Mouse (Mus musculus) neural tube, embryonic 12.5 days (tissue): ENCODE measurements around the gene Ak4. TPM values are rescaled to one million over a fixed set of nuclear protein-coding genes. Genes with fewer than 3 reads are reported as not detected.
A peak's percentile ranks its signal among the peaks of the same experiment; 100 is the strongest.
"Not testable (repeated sequence)": the region's sequence is repeated elsewhere in the genome, so short reads cannot be mapped to it uniquely, and the experiment has no call there.

Experiments
- ATAC-seq: fragments of 200-750 bp; cut with Nextera tagmentation; 2 replicates; pipeline ENCODE4 v1.8.0; 2017; ENCODE audit warnings: low read depth, mild to moderate bottlenecking, moderate TSS enrichment, moderate library complexity; ENCODE audit not compliant: low FRiP score
- H3K27ac ChIP-seq: fragments of 300-500 bp; sonication (generic); 2 replicates; pipeline ENCODE4 v1.5.1; 2016
- H3K27me3 ChIP-seq: fragments of 300-500 bp; sonication (generic); replicated peaks from 2 replicates; pipeline ENCODE4 v1.6.1; 2016; ENCODE audit warnings: mild to moderate bottlenecking
- H3K36me3 ChIP-seq: fragments of 300-500 bp; sonication (generic); 2 replicates; pipeline ENCODE4 v1.6.1; 2016; ENCODE audit warnings: mild to moderate bottlenecking
- H3K4me1 ChIP-seq: fragments of 300-500 bp; sonication (generic); 2 replicates; pipeline ENCODE4 v1.6.1; 2016
- H3K4me2 ChIP-seq: fragments of 300-500 bp; sonication (generic); replicated peaks from 2 replicates; pipeline ENCODE4 v1.6.1; 2016; ENCODE audit warnings: mild to moderate bottlenecking
- H3K4me3 ChIP-seq: fragments of 300-500 bp; sonication (generic); 2 replicates; pipeline ENCODE4 v1.5.1; 2016
- H3K9ac ChIP-seq: fragments of 300-500 bp; sonication (generic); 2 replicates; pipeline ENCODE4 v1.6.1; 2016; ENCODE audit warnings: mild to moderate bottlenecking
- H3K9me3 ChIP-seq: fragments of 300-500 bp; sonication (generic); 2 replicates; pipeline ENCODE4 v1.6.1; 2016; ENCODE audit warnings: mild to moderate bottlenecking
- WGBS: fragments of 180-500 bp; shearing (Covaris S2); methylation state at CpG from one replicate; pipeline ENCODE4 v1.1.7; 2016; 5-methylcytosine and 5-hydroxymethylcytosine counted together
- polyA plus RNA-seq: library from polyadenylated mRNA; unstranded; fragments of >200 nt; fragmentation: Nextera tagmentation; extraction: Ambion mirVana; gene quantifications from 2 replicates; pipeline ENCODE4 v1.2.1, GENCODE M21; 2016

Ak4 gene
- polyA plus RNA-seq, 1 experiment from 2014 or later: 10.4 TPM

DNA sequence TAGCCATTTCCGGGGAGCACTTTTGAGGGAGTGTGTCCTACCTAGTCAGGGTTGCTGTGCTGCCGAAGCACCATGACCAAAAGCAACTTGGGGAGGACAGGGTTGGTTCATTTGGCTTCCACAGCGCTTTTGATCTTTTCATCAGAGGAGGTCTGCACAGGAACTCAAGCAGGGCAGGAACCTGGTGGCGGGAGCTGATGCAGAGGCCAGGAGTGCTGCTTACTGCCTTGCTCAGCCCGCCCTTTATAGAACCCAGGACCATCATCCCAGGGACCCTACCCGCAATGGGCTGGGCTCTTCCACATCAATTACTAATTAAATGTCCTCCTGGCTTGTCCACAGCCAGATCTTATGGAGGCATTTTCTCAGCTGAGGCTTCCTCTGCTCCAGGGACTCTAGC, 7.5 kb downstream of the Ak4 start:
- Histone ChIP-seq H3K36me3 (peaks cover 3% of the 10 kb centered on the region; the same call in 1 of the 2 replicates), H3K9me3 (no peaks in the 10 kb centered on the region), H3K9ac (no peak overlapping the region), H3K27ac (no peak overlapping the region), H3K27me3 (no peaks in the 10 kb centered on the region), H3K4me2 (no peak overlapping the region), H3K4me1 (no peaks in the 10 kb centered on the region), H3K4me3 (no peak overlapping the region)
- ATAC-seq: no peak
- WGBS: 82% methylated on average over 6 of the region's 6 CpGs

DNA sequence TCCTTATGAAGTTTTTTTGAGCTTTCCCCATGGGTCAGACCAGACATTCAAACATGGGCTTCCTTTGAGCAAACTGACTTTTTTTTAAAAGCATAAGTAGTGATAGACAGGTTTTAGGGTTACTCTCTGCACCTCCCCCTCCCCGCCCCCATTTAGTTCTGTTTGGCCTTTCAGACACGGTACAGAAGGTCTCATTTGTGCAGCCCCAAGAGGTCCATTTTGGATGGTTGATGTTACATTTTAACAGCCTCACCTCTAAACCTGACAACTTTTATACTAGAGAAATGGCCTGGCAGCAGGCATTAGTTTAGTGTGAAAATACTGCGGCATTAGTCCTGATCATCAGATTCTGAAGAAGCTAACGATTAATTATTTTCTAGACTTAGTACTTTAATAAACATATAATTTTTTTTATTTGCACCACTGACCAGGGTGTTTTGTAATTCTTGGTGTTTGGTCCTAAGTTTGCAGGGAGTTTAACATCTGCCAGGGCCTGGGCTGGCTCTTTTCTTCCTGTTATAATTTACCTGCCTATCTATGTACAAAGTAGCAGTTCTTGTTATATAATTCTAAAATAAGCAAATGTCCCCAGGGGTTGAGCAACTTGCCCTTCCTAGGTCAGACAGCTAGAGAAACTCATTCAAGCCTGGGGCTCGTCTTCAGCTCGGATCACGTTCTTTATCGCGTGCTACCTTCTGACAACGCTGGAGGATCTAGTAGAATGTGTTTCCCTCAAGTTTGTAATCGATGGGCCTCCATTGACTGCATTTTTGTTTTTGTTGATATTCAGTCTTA, 9.0 kb downstream of the Ak4 start:
- Histone ChIP-seq H3K4me1 (no peaks in the 10 kb centered on the region), H3K4me3 (no peak overlapping the region), H3K36me3 (peaks cover 3% of the 10 kb centered on the region; the same call in 1 of the 2 replicates), H3K27ac (no peak overlapping the region), H3K9me3 (no peaks in the 10 kb centered on the region), H3K27me3 (no peaks in the 10 kb centered on the region), H3K4me2 (no peak overlapping the region), H3K9ac (no peak overlapping the region)
- WGBS: 89% methylated on average over 11 of the region's 11 CpGs
- no peak for ATAC-seq

DNA sequence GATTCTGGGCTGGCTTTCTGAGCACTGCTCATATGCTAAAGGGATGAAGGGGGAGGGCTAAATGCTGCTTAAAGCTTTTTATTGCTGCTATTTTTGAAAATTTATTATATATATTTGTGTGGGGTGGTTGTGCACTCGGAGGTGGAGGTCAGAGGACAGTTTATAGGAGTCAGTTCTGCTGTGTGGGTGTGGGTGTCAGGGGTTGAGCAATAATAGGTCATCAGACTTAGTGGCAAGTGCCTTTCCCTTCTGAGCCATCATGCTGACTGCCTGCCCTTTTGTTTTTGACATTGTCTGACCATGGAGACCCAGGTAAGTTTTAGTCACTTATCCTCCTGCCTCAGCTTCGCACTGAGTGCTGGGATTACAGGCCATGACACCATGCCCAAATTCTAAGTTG, 10.0 kb downstream of the Ak4 start:
- ATAC-seq: no peak
- Histone ChIP-seq H3K4me3 (no peak overlapping the region), H3K27me3 (no peaks in the 10 kb centered on the region), H3K9me3 (no peaks in the 10 kb centered on the region), H3K9ac (no peak overlapping the region), H3K36me3 (peaks cover 3% of the 10 kb centered on the region; the same call in 1 of the 2 replicates), H3K4me1 (no peaks in the 10 kb centered on the region), H3K4me2 (no peak overlapping the region), H3K27ac (no peak overlapping the region)
- 86% methylated on average over 2 of the region's 2 CpGs for WGBS

DNA sequence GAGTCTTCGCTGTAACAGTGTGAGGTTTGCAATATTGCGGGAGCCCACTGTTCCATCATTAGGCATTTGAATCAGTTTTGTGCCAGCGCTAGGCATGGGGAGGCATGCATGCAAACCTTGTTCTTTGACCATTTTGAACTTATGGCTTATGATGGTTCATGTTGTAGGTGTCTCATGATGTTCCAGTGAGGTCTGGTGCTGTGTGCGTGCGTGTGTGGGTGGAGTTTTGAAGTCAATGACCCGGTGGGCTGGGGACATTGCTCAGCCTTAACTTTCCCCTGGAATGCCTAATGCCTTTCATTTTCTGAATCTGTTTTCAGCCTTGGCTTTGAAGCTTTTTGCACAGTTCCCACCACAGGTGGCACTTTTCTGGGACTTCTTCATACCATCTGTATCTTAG, 10.9 kb downstream of the Ak4 start:
- 96% methylated on average over 6 of the region's 6 CpGs for WGBS
- H3K27me3 ChIP-seq: no peaks in the 10 kb centered on the region
- H3K9me3 ChIP-seq: no peaks in the 10 kb centered on the region
- no peak for ATAC-seq
- no peak overlapping the region for H3K4me3 ChIP-seq
- H3K36me3 ChIP-seq: peaks cover 3% of the 10 kb centered on the region; the same call in 1 of the 2 replicates
- H3K4me2 ChIP-seq: no peak overlapping the region
- no peak overlapping the region for H3K9ac ChIP-seq
- H3K4me1 ChIP-seq: no peaks in the 10 kb centered on the region
- H3K27ac ChIP-seq: no peak overlapping the region

DNA sequence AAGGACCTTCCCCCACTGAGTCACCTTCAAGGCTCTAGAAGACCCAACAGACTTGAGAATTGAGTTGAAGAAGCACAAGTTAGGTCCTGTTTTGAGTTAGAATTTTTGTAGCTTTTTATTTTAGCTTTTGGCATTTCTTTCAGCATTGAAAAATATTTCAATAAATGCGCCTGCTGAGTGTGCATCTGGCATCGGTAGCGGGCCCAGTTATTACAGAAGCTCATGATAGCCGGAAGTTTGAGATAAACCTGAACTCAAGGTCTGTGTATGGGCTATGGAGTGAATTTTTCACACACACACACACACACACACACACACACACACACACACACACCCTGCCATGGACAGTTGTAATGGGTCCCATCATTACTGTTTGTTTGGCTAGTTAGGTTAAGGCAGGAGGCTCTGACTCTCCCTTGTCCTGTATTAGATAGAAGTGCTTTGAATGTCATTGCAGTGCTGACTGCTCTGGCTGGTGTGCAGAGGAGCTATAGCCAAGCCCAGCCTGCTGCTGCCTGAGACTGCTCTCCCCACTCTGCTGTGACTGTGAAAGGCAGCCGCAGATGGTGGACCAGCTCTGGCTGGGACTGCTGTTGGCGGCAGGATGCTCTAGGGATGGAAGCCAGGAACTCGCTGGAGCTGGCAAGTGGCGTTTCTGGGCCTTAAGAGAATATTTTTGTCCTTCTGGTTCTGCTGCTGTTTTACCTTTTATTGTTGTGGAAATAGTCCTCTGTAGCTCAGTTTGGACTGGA, 17.9 kb downstream of the Ak4 start:
- Histone ChIP-seq H3K4me1 (0 out of 2 replicates have a peak, but pooled peaks cover 4% of the 10 kb centered on the region), H3K27ac (no peak overlapping the region), H3K36me3 (no peaks in the 10 kb centered on the region), H3K9ac (no peak overlapping the region), H3K27me3 (no peaks in the 10 kb centered on the region), H3K9me3 (no peaks in the 10 kb centered on the region), H3K4me2 (no peak overlapping the region), H3K4me3 (no peak overlapping the region)
- no peak for ATAC-seq
- WGBS: 89% methylated on average over 8 of the region's 8 CpGs

DNA sequence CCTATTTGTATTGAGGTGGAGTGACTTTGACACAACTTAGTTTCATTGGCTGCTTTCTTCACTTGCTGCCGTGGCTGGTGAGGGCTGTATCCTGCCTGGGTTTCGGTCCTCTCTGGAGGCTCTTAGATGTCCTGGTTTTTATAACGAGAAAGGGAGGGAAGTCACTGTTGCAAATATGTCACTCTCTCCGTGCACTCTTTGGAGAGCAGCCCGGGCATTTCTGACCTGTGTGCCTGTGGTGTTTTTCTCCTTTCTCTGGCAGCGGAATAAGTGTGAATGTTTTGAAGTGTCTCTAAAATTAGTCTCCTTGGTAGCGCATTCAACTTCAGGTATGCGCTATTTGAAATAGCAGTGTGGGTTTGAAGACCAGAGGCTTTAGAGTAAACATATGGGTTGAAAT, 19.2 kb downstream of the Ak4 start:
- H3K36me3 ChIP-seq: no peaks in the 10 kb centered on the region
- WGBS: 84% methylated on average over 8 of the region's 8 CpGs
- no peak overlapping the region for H3K4me2 ChIP-seq
- no peak overlapping the region for H3K27ac ChIP-seq
- H3K27me3 ChIP-seq: no peaks in the 10 kb centered on the region
- H3K4me1 ChIP-seq: 0 out of 2 replicates have a peak, but pooled peaks cover 4% of the 10 kb centered on the region
- no peak for ATAC-seq
- no peaks in the 10 kb centered on the region for H3K9me3 ChIP-seq
- H3K9ac ChIP-seq: no peak overlapping the region
- H3K4me3 ChIP-seq: no peak overlapping the region

DNA sequence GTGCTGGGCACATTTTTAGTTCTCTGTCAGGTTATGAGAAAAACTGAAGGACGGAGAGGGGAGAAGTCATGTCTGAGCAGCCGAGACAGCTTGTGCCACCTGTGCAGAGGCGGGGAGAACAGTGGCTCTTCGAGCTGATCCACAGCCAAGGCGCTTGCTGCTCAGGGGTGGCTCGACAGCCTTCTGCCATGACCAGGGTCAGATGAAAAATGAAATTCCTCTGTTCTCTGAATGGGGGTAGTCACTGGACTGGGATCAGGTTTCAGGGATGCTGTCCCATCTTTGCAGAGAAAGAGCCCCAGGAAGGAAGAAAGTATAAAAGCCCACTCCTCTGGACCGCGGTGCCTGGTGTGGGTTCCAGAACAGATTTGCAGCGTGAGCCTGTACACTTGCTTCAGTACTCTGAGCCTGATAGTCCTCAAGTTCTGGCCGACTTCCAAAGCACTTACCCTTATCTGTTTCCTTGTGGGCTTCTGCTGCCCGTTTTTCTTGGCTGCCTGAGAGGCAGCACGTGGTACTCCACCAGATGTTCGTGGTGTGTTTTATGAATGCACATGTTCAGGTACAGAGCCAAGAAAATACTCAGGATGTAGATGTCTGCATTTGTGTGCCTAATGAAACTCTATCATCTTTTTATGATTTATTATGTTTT, 20.8 kb downstream of the Ak4 start:
- no peaks in the 10 kb centered on the region for H3K9me3 ChIP-seq
- no peak overlapping the region for H3K9ac ChIP-seq
- 71% methylated on average over 13 of the region's 13 CpGs for WGBS
- no peak overlapping the region for H3K27ac ChIP-seq
- 0 out of 2 replicates have a peak, but pooled peaks cover 4% of the 10 kb centered on the region for H3K4me1 ChIP-seq
- no peak for ATAC-seq
- no peaks in the 10 kb centered on the region for H3K36me3 ChIP-seq
- no peak overlapping the region for H3K4me3 ChIP-seq
- no peak overlapping the region for H3K4me2 ChIP-seq
- no peaks in the 10 kb centered on the region for H3K27me3 ChIP-seq

DNA sequence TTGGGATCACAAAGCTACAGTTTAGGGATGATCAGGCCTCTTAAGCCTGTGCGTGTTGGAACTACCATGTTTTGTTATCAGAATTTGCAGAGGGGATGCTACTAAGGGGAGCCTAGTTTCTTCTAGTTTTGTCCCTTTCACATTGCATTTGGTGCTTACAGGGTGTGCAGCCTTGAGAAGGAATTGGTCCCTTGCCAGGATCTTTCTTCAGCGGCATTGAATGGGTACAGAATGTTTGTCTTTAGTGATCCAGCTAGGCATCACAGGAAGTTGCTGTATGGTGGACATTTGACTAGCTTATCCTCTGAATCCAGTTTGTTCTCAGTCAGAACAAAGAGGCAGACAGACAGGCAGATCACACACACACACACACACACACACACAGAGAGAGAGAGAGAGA, 23.7 kb downstream of the Ak4 start:
- Histone ChIP-seq H3K27ac (no peak overlapping the region), H3K27me3 (no peaks in the 10 kb centered on the region), H3K36me3 (no peaks in the 10 kb centered on the region), H3K4me3 (no peak overlapping the region), H3K4me2 (no peak overlapping the region), H3K9ac (no peak overlapping the region), H3K9me3 (no peaks in the 10 kb centered on the region), H3K4me1 (0 out of 2 replicates have a peak, but pooled peaks cover 4% of the 10 kb centered on the region)
- no peak for ATAC-seq
- WGBS: 85% methylated on average over 2 of the region's 2 CpGs

DNA sequence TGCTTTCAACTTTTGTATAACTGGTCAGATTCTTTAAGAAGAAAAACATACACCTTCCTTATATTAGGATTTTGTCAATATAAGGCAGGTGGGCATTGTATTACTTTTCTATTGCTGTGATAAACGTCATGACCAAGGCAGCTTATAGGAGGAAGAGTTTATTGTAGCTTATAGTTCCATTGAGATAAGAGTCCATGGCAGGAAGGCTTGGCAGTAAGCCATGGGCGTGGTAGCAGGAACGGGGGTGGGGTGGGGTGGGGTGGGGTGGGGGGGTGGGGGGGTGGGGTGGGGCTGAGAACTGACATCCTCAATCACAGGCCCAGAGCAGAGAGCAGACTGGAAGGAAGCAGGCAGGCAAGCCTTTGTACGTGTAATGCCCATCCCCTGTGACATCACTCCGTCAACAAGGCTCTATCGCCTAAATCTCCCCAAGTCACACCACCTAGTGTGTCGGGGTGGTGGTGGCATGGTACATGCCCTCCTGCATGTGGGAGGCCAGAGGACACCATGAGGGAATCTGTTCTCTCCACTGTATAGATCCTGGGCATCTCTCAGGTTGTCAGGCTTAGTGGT, 24.4 kb downstream of the Ak4 start:
- Histone ChIP-seq H3K4me3 (no peak overlapping the region), H3K36me3 (no peaks in the 10 kb centered on the region), H3K9ac (no peak overlapping the region), H3K27ac (no peak overlapping the region), H3K9me3 (no peaks in the 10 kb centered on the region), H3K27me3 (no peaks in the 10 kb centered on the region), H3K4me2 (no peak overlapping the region), H3K4me1 (0 out of 2 replicates have a peak, but pooled peaks cover 4% of the 10 kb centered on the region)
- ATAC-seq: 0 out of 2 replicates have a peak, but pooled peaks have one; percentile 21
- WGBS: 85% methylated on average over 7 of the region's 7 CpGs

DNA sequence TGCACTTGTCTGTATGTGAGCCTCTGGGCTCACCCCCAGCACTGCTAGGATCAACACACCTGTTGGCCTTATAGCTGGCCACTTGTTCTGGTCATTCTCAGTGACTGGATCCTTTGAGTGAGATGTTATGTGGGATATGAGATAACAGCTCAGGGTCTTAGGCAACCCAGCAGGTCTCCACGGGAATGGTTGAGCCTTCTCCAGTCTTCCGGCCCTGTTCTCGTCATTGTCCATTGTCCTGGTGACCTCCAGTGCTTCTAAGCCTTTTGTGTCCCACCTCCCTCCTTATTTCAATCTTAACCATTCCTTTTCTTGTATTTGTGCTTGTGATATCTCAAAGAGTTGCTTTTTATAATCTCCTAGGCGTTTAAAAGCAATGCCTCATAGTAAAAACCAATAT, 26.6 kb downstream of the Ak4 start:
- H3K27ac ChIP-seq: no peak overlapping the region
- no peaks in the 10 kb centered on the region for H3K4me1 ChIP-seq
- H3K36me3 ChIP-seq: no peaks in the 10 kb centered on the region
- no peak overlapping the region for H3K9ac ChIP-seq
- H3K27me3 ChIP-seq: no peaks in the 10 kb centered on the region
- H3K4me2 ChIP-seq: no peak overlapping the region
- H3K9me3 ChIP-seq: no peaks in the 10 kb centered on the region
- 90% methylated on average over 4 of the region's 4 CpGs for WGBS
- H3K4me3 ChIP-seq: no peak overlapping the region
- no peak for ATAC-seq

DNA sequence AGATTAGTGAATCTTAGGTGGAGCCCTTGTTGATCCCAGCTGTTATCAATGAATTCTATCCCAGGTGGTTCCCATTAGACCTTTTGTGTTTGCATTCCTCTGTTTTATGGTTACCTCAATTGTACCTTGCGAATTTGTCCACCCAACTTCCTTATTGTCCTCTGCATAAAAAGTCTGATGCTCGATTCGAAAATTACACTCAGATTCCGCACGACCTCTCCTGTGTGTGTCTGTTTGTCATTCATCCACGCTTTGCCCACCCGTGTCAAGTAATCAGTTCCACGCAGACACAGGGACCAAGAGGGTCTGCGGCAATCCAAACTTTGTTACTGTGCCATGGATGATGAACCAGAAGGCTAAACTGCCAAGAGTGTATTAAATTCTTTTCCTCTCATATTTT, 27.5 kb downstream of the Ak4 start:
- H3K27ac ChIP-seq, H3K36me3 ChIP-seq, H3K9me3 ChIP-seq, H3K27me3 ChIP-seq, H3K9ac ChIP-seq, H3K4me2 ChIP-seq, H3K4me1 ChIP-seq, H3K4me3 ChIP-seq, ATAC-seq: not testable (repeated sequence)
- WGBS: 97% methylated on average over 9 of the region's 9 CpGs

DNA sequence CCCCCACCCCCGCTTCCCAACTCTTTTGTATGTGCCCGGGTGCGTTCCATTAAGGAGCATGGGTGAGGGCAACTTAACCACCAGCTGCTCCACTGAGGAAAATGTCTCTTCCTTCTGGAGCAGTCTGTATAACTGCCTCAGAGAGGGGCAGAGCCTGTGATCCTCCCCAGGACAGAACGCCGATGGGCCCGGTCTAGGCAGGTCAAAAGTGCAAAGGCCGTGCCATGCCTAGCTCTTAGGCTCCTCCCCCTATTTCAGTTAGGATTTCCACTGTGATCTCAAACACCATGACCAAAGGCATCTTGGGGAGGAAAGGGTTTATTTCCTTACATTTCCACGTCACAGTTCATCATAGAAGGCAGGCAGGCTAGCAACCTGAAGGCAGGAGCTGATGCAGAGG, 29.6 kb downstream of the Ak4 start:
- no peak overlapping the region for H3K27ac ChIP-seq
- WGBS: 89% methylated on average over 8 of the region's 8 CpGs

More for the DNA sequence above, 29.6 kb downstream of the Ak4 start:
- H3K9me3 ChIP-seq: no peaks in the 10 kb centered on the region
- no peaks in the 10 kb centered on the region for H3K4me1 ChIP-seq
- no peaks in the 10 kb centered on the region for H3K27me3 ChIP-seq
- no peaks in the 10 kb centered on the region for H3K36me3 ChIP-seq
- no peak for ATAC-seq
- no peak overlapping the region for H3K4me2 ChIP-seq
- H3K9ac ChIP-seq: no peak overlapping the region
- H3K4me3 ChIP-seq: no peak overlapping the region
